Mouse (Mus musculus) heart, postnatal 0 days (tissue): ENCODE data around the gene Rab11fip5. TPM values are rescaled to one million over a fixed set of nuclear protein-coding genes. Genes with fewer than 3 reads are reported as not detected.

ENCODE experiments used
- ATAC-seq: fragments of 200-750 bp; cut with Nextera tagmentation; 2 replicates; pipeline ENCODE4 v1.8.0; 2017; ENCODE audit warnings: low read depth, moderate number of reproducible peaks, moderate library complexity; ENCODE audit not compliant: insufficient read depth
- DNase-seq: peaks from one replicate; pipeline ENCODE4 v3.0.0-alpha.2; 2016; ENCODE audit warnings: low spot score
- H3K27ac ChIP-seq: fragments of 300-500 bp; sonication (generic); 2 replicates; pipeline ENCODE4 v1.5.1; 2014; ENCODE audit warnings: low read depth, mild to moderate bottlenecking
- H3K27me3 ChIP-seq: fragments of 300-500 bp; sonication (generic); 2 replicates; pipeline ENCODE4 v1.6.1; 2014; ENCODE audit warnings: low read length, mixed read lengths; ENCODE audit not compliant: control insufficient read depth, insufficient read depth
- H3K36me3 ChIP-seq: fragments of 300-500 bp; sonication (generic); replicated peaks from 2 replicates; pipeline ENCODE4 v1.6.1; 2014; ENCODE audit warnings: low read length, mixed read lengths; ENCODE audit not compliant: control insufficient read depth, insufficient read depth
- H3K4me1 ChIP-seq: fragments of 300-500 bp; sonication (generic); 2 replicates; pipeline ENCODE4 v1.6.1; 2014; ENCODE audit warnings: antibody characterized with exemption; ENCODE audit not compliant: control insufficient read depth, insufficient read depth
- H3K4me2 ChIP-seq: fragments of 300-500 bp; sonication (generic); 2 replicates; pipeline ENCODE4 v1.6.1; 2014; ENCODE audit warnings: low read depth, mild to moderate bottlenecking, low read length, moderate library complexity
- H3K4me3 ChIP-seq: fragments of 300-500 bp; sonication (generic); 2 replicates; pipeline ENCODE4 v1.5.1; 2014; ENCODE audit warnings: low read depth, low read length
- H3K9ac ChIP-seq: fragments of 300-500 bp; sonication (generic); replicated peaks from 2 replicates; pipeline ENCODE4 v1.6.1; 2014; ENCODE audit warnings: low read depth, low read length, mixed read lengths
- H3K9me3 ChIP-seq: fragments of 300-500 bp; sonication (generic); replicated peaks from 2 replicates; pipeline ENCODE4 v1.6.1; 2016; ENCODE audit warnings: low read length; ENCODE audit not compliant: control insufficient read depth
- CTCF ChIP-seq: IDR thresholded peaks from 2 replicates; pipeline ENCODE4 v1.5.1; 2016; ENCODE audit warnings: antibody characterized with exemption, control low read depth, low read depth
- EP300 ChIP-seq: IDR thresholded peaks from 2 replicates; pipeline ENCODE4 v1.6.1; 2016; ENCODE audit warnings: antibody characterized with exemption, low read depth
- WGBS: fragments of 180-500 bp; shearing (Covaris S2); extraction: QIAGEN DNeasy Blood & Tissue Kit; methylation state at CpG from one replicate; pipeline ENCODE4 v1.1.7; 2014; 5-methylcytosine and 5-hydroxymethylcytosine counted together
- polyA plus RNA-seq: library from polyadenylated mRNA; unstranded; fragments of >200 nt; fragmentation: Nextera tagmentation; extraction: Ambion mirVana; gene quantifications from 2 replicates; pipeline ENCODE4 v1.2.1, GENCODE M21; 2015
- total RNA-seq: library from RNA; depleted of rRNA; stranded (reverse); fragments of >200 nt; gene quantifications from 2 replicates; pipeline ENCODE4 v1.2.3, GENCODE M21; 2014; ENCODE audit warnings: low replicate concordance

Rab11fip5 gene
- total and polyA plus RNA-seq, 2 experiments from 2014 or later = 38.2 to 91.3 TPM

- peaks cover 13% of the 10 kb centered on the region; the same call in 1 of the 2 replicates for H3K4me1 ChIP-seq
- 0 out of 2 replicates have a peak, but pooled peaks have one; percentile 0 for ATAC-seq
- 2% methylated on average over 13 of the region's 13 CpGs for WGBS
- H3K27ac ChIP-seq = peak overlapping the region; percentile 90
- peaks cover 30% of the 10 kb centered on the region for H3K36me3 ChIP-seq
- peak overlapping the region; percentile 69 for H3K4me3 ChIP-seq
- H3K4me2 ChIP-seq = peak overlapping the region; percentile 87
- no peak for TF ChIP-seq EP300
- TF ChIP-seq CTCF = no peak
- 0 out of 2 replicates have a peak, but pooled peaks cover 5% of the 10 kb centered on the region for H3K27me3 ChIP-seq
- peak; percentile 38 for DNase-seq
- peak overlapping the region; percentile 67; the same call in 1 of the 2 replicates for H3K9ac ChIP-seq
- H3K9me3 ChIP-seq = no peaks in the 10 kb centered on the region
These were observed 40.7 kb downstream of the Rab11fip5 start for GRCm38 (mm10) chr6:85333732-85334131.

- peaks cover 13% of the 10 kb centered on the region; the same call in 1 of the 2 replicates for H3K4me1 ChIP-seq
- ATAC-seq = peak; percentile 97
- no peak for TF ChIP-seq EP300
- no peak for TF ChIP-seq CTCF
- peak within 1 kb of the TSS; percentile 67 for H3K9ac ChIP-seq
- H3K27me3 ChIP-seq = 0 out of 2 replicates have a peak, but pooled peaks cover 5% of the 10 kb centered on the region
- under 1% methylated on average over 46 of the region's 49 CpGs for WGBS
- peak; percentile 93 for DNase-seq
- no peaks in the 10 kb centered on the region for H3K9me3 ChIP-seq
- peak within 1 kb of the TSS; percentile 69 for H3K4me3 ChIP-seq
- H3K4me2 ChIP-seq = peak within 1 kb of the TSS; percentile 87
- peaks cover 29% of the 10 kb centered on the region for H3K36me3 ChIP-seq
- H3K27ac ChIP-seq = peak within 1 kb of the TSS; percentile 90
These were observed 41.3 kb downstream of the Rab11fip5 start, which contains the start of gene Sfxn5 for GRCm38 (mm10) chr6:85333000-85333669. Gene Sfxn5, minus strand, starts transcription at chr6:85333422.

- Histone ChIP-seq H3K4me2 (peak overlapping the region; percentile 87), H3K36me3 (peaks cover 23% of the 10 kb centered on the region), H3K9ac (peak overlapping the region; percentile 67), H3K4me1 (peaks cover 13% of the 10 kb centered on the region; the same call in 1 of the 2 replicates), H3K9me3 (no peaks in the 10 kb centered on the region), H3K27ac (peak overlapping the region; percentile 90; the same call in 1 of the 2 replicates), H3K27me3 (0 out of 2 replicates have a peak, but pooled peaks cover 5% of the 10 kb centered on the region), H3K4me3 (peak overlapping the region; percentile 69)
- ATAC-seq = peak; percentile 15
- under 1% methylated on average over 41 of the region's 41 CpGs for WGBS
- no peak for DNase-seq
- TF ChIP-seq EP300 (no peak), CTCF (no peak)
These were observed 42.0 kb downstream of the Rab11fip5 start for GRCm38 (mm10) chr6:85332351-85332999.

GRCm38 (mm10) chr6:85331736-85332135, 42.7 kb downstream of the Rab11fip5 start:
- Histone ChIP-seq H3K27ac (no peak overlapping the region), H3K9ac (no peak overlapping the region), H3K4me2 (peak overlapping the region; percentile 87), H3K9me3 (no peaks in the 10 kb centered on the region), H3K4me1 (peaks cover 13% of the 10 kb centered on the region; the same call in 1 of the 2 replicates), H3K36me3 (peaks cover 15% of the 10 kb centered on the region), H3K27me3 (0 out of 2 replicates have a peak, but pooled peaks cover 5% of the 10 kb centered on the region), H3K4me3 (peak overlapping the region; percentile 69; the same call in 1 of the 2 replicates)
- WGBS = 25% methylated on average over 8 of the region's 8 CpGs
- DNase-seq (no peak), ATAC-seq (no peak)
- TF ChIP-seq EP300 (no peak), CTCF (no peak)

- H3K27ac ChIP-seq = no peak overlapping the region
- peaks cover 11% of the 10 kb centered on the region for H3K36me3 ChIP-seq
- H3K4me3 ChIP-seq = no peak overlapping the region
- H3K27me3 ChIP-seq = 0 out of 2 replicates have a peak, but pooled peaks cover 5% of the 10 kb centered on the region
- H3K9ac ChIP-seq = no peak overlapping the region
- H3K4me1 ChIP-seq = peaks cover 13% of the 10 kb centered on the region; the same call in 1 of the 2 replicates
- no peak for ATAC-seq
- H3K9me3 ChIP-seq = no peaks in the 10 kb centered on the region
- DNase-seq = peak; percentile 10
- 36% methylated on average over 6 of the region's 6 CpGs for WGBS
- TF ChIP-seq EP300 (no peak), CTCF (no peak)
- no peak overlapping the region for H3K4me2 ChIP-seq
These were observed 43.2 kb downstream of the Rab11fip5 start for GRCm38 (mm10) chr6:85331221-85331735.
